Mouse (Mus musculus): Measurements from ENCODE around the gene Maea.
"Not testable (repeated sequence)": the region's sequence is repeated elsewhere in the genome, so short reads cannot be mapped to it uniquely, and the experiment has no call there.

The Maea gene

GRCm38 (mm10) chr5:33335273-33335976 lies at the start of gene Maea:
Maea (plus strand) TSS chr5:33335509.
- in situ Hi-C loops (cut with MboI, MseI): loop anchor here (5.0 to 10.0 kb wide), 3 partner anchors 42 to 481 kb away; partner anchors contain the start of genes Ctbp1 (in 1 of the 2), Prr14l (in 1 of the 2) and Uvssa (in 1 of the 2)

GRCm38 (mm10) chr5:33293796-33294430 lies 41.4 kb upstream of the Maea start:
- in situ Hi-C loops (cut with MboI, MseI): no loop called here

DNA sequence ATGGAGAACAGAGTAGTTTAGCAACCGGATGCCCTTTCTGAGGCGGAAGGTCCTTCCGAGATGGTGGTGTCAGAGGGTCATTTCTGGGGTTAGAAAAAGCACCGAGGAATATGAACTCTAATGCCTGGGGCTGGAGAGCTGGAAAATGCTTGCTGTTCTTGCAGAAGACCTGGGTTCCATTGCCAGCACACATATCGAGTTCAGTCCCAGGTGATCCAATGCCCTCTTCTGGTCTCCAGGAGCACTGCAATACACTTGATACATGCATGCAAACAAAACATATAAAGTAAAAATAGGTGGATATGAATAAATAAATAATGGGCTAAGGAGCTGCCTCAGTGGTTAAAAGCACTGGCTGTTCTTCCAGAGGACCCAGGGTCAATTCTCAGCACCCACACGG lies 38.1 kb upstream of the Maea start:
- in situ Hi-C loops (cut with MboI, MseI): loop anchor here in 1 of 2 experiments (5.0 kb wide), 1 partner anchor 85 kb away; no protein-coding TSS in a partner anchor

- in situ Hi-C loops (cut with MboI, MseI): no loop called here
Measured at GRCm38 (mm10) chr5:33301801-33302200, 33.5 kb upstream of the Maea start.

DNA sequence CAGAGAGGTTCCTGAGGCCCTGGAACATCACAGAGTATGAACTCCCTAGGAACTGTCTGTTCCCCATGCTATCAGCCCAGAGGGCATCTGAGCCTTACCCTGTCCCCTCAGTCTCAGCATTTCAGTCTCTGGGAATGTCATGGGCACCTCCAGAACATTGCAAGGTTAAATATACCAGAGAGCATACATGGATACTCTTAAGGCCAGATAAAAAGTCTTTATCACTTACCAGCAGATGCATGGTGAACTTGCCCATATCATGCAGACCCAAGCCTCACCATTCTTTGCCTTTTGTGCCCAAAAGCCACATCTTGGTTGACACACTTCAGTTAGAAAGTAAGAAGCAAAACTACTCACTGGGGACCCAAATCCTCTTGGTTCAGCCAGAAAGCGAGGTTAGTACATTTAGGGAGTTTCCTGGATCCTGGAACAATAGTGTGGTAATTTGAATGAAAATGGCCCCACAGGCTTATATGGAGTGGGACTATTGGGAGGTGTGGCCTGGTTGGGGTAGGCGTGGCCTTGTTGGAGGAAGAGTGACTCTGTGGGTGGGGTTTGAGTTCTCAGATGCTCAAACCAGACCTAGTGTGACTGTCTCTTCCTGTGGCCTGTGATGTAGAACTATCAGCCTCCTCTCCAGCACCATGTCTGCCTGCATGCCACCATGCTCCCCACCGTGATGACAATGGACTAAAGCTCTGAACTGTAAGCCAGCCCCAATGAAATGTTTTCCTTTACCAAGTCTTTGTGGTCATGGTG lies 24.4 kb upstream of the Maea start:
- in situ Hi-C loops (cut with MboI, MseI): no loop called here

DNA sequence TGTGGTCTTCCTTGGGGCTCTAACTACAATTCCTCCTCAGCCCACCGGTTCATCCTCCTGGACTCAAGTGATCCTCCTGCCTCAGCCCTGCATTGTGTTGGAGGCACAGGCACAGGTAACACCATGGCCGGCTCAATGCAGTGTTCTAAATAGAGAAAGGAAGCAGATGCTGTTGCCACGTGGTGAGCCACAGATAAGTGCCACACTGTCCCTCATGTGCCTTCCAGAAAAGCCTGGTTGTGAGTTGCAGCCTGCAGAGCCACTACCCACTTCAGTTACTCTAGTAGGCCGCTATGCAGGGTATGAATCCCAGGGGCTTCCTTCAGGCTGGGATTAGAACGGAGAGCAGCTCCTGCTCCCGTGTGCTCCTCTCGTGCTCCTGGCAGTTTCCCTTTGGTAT lies 23.1 kb upstream of the Maea start:
- in situ Hi-C loops (cut with MboI, MseI): no loop called here

DNA sequence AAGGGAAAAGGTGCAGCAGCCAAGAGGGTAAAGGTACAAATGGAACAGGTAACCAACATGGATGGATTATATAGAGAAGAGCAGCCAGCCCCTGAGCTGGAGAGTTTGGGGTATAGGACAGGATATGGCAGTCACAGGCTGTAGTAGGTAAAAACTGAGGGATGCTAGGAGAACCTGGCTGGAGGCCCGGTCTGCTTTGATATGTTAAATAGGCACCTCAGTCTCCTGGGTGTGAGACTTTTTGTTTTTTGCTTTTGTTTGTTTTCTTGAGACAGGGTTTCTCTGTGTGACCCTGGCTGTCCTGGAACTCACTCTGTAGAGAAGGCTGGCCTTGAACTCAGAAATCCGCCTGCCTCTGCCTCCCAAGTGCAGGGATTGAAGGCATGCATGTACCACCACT lies 10.8 kb upstream of the Maea start:
- in situ Hi-C loops (cut with MboI, MseI): no loop called here

DNA sequence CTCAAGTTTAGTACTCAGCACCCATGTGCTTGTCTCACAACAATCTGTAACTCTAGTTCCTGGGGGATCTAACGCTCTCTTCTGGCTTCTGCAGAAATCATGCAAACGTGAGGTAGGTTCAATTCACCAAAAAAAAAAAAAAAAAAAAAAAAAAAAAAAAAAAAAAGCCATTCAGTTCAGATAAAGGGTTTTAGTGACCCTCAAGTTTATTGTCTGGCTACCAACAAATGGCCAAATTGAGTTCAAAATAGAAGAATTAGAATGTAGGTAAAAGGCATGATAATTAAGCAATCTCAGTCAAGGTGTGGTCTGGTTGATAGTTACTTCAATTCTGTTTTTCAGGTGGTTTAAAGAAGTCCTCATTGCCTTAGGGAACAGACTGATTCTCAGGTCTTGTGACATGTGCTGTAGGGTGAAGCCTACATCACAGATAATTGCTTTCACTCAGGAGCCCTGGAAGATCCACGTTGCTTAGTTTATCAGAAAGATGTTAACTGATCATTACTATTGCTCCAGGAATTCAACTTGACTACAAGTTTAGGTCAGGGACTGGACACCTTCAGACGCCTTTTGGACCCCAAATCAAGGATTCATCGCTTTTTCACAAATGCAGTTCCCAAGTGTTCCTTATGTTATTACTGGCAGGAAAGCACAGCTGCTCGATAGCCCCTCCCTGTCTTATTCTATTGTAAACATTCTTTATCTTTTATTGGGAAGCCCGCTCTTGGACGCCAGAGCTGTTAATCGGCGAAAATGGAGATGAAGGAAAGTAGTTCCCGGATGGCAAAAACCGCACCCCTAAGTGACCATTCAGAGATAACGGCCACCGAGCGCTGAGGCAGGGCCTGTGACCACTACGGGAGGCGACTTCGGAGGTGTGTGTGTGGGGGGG lies 682 bp upstream of the Maea start:
- in situ Hi-C loops (cut with MboI, MseI): loop anchor here (5.0 to 10.0 kb wide), 3 partner anchors 43 to 480 kb away; partner anchors contain the start of genes Ctbp1 (in 1 of the 2), Prr14l (in 1 of the 2) and Uvssa (in 1 of the 2)

DNA sequence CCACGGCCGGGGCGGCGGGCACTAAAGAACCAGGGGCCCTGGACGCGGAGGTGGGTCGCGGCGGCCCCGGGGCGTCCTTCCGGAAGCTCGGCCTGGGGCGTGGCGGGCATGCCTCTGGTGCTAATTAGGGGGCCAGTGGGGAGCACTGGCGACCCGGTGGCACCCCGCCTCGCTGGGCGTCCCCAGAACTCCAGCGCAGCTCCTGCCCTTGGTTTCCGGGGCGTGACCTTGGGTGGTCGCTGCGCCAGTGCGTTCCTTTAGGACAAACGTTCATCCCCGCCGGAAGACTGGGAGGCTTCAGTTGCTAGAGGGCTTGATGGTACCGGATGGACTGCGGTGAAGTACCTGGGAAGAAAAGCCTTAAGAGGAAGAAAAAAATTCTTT lies 660 bp downstream of the Maea start:
- in situ Hi-C loops (cut with MboI, MseI): loop anchor here (5.0 to 10.0 kb wide), 3 partner anchors 41 to 481 kb away; partner anchors contain the start of genes Ctbp1 (in 1 of the 2), Prr14l (in 1 of the 2) and Uvssa (in 1 of the 2)

- in situ Hi-C loops (cut with MboI, MseI): loop anchor here (5.0 to 10.0 kb wide), 3 partner anchors 40 to 482 kb away; partner anchors contain the start of genes Ctbp1 (in 1 of the 2), Prr14l (in 1 of the 2) and Uvssa (in 1 of the 2)
Measured at GRCm38 (mm10) chr5:33337206-33337605, 1.9 kb downstream of the Maea start.

- in situ Hi-C loops (cut with MboI, MseI): no loop called here
Measured at GRCm38 (mm10) chr5:33341165-33341564, 5.9 kb downstream of the Maea start.

GRCm38 (mm10) chr5:33342248-33342647 lies 6.9 kb downstream of the Maea start:
- in situ Hi-C loops (cut with MboI, MseI): not testable (repeated sequence)

- in situ Hi-C loops (cut with MboI, MseI): no loop called here
Measured at GRCm38 (mm10) chr5:33342821-33343220, 7.5 kb downstream of the Maea start.

- in situ Hi-C loops (cut with MboI, MseI): no loop called here
Measured at GRCm38 (mm10) chr5:33343571-33343970, 8.3 kb downstream of the Maea start.

GRCm38 (mm10) chr5:33344070-33344469 lies 8.8 kb downstream of the Maea start:
- in situ Hi-C loops (cut with MboI, MseI): no loop called here

GRCm38 (mm10) chr5:33347620-33348019 lies 12.3 kb downstream of the Maea start:
- in situ Hi-C loops (cut with MboI, MseI): no loop called here

GRCm38 (mm10) chr5:33349205-33349604 lies 13.9 kb downstream of the Maea start:
- in situ Hi-C loops (cut with MboI, MseI): no loop called here

DNA sequence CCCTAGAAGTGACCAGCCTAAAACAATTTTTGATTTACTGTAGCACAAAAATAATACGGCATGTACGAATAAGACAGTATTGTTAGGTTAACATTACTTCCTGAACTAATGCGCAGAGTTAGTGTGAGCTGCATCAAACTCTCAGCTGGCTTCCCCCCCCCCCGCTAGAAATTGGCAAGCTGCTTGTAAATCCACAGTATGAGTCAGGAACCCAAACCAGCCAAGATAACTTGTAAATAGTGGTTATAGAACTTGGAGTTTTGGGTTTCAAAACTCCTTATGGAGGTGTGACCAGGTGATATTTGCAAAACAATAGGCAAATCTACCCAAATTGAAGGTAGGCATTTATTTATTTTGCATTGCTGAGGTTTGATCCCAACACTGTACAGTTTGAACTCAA lies 14.4 kb downstream of the Maea start:
- in situ Hi-C loops (cut with MboI, MseI): no loop called here

DNA sequence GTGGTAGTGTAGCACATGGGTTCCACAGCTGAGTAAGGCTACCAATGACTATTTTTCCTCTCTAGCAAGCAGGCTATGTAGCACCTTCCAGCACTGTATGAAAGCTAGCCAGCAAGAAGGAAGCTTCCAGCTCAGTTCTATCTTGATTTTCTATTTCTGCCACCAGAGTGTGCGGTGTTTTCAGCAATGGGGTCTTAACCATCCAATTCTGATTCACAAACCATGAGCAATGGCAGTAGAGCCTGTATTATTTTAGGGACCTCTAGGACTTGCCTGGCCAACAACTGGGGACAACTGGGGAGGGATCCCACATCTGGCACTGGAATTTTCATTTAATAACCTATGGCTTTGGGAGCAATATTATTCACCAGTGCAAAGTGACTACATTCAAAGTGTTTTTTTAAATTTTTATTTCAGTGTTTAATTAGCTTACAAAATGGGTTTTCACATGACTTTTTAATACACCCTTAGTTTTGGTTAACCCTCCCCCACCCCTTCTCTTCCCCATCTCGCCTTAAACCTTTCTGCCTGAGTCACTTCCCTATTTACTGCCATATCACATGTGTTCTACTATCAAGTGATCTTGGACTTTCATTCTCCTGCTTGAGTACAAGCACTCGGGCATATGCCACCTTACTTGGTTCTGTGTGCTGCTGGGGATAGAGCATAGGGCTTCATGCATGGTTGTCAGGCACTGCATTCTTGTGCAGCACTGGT lies 16.4 kb downstream of the Maea start:
- in situ Hi-C loops (cut with MboI, MseI): no loop called here

DNA sequence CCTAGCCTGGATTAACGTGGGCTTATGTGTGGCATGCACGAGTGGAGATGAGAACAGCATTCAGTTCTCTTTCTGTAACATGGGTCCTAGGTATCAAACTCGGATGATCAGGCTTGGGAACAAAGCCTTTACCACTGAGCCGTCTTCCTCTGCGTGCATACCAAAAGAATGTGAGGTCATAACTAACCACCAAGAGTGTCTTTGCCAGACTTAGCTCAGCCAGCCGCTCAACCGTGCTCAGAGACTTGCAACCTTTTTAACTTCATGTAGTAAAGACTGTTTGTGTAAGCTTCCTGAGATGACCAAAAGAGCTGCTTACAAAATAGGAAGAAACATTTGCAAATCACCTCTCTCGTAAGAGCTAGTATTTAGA lies 16.9 kb downstream of the Maea start:
- in situ Hi-C loops (cut with MboI, MseI): no loop called here
